Mouse (Mus musculus): ENCODE results near the gene Slc24a3. TPM values are rescaled to one million over a fixed set of nuclear protein-coding genes. Genes with fewer than 3 reads are reported as not detected.

Slc24a3 gene
- polyA plus RNA-seq, 1 experiment from 2014 or later = 0.81 TPM

- ATAC-seq (ENCODE audit: low read depth) = no peak
- no peak overlapping the region for H3K4me3 ChIP-seq (replicated peaks)
- no peak overlapping the region for H3K27ac ChIP-seq
- no peak overlapping the region for H3K4me2 ChIP-seq
- no peak overlapping the region for H3K9ac ChIP-seq
- no peak for DNase-seq
- no peaks in the 10 kb centered on the region for H3K4me1 ChIP-seq (replicated peaks)
- H3K9me3 ChIP-seq (replicated peaks) = no peaks in the 10 kb centered on the region
- 73% methylated on average over 1 of the region's 1 CpGs for WGBS (ENCODE audit: insufficient replicate concordance)
- no peaks in the 10 kb centered on the region for H3K36me3 ChIP-seq
- no peaks in the 10 kb centered on the region for H3K27me3 ChIP-seq
Measured at GRCm38 (mm10) chr2:145288501-145288900, 120.9 kb downstream of the Slc24a3 start.

DNA sequence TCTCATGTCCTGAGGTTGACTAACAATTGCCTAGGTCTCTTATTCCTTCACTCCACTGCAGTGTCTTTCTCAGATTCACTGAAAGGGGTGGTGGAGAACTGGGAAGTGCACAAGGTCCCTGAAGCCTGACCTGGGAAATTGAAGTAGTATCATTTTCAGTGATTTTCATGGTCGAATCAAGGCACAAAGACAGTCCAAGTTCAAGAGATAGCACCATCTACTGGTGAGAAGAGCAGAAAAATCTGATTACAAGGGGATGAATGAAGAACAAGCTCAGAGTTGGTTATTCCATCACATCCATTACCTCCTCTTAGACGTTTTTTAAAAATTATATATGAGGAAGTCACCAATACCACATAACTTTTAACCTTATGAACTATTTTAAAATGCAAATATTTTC, 123.9 kb downstream of the Slc24a3 start:
- no peak for ATAC-seq (ENCODE audit: low read depth)
- no peaks in the 10 kb centered on the region for H3K9me3 ChIP-seq (replicated peaks)

DNA sequence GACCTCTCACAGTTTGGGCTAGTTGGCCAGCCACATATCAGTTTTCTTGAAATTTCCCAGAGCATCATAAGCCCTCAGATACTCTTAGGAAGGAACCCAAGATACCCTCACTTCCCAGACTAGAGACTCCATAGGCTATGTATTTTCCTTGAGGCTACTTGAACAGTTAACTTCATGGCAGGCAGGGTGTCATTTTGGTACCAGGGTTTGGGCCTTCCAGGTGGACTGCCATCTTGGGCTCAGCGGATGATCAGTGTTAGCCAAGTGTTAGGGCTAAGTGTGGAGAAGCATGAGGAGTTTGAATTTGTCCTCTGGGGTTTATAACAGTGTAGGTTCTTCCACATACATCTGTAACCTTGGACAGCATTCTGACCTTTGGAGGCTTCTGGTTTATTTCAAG, 124.6 kb downstream of the Slc24a3 start:
- ATAC-seq (ENCODE audit: low read depth) (no peak), DNase-seq (no peak)
- no peak overlapping the region for H3K27ac ChIP-seq
- no peak overlapping the region for H3K4me2 ChIP-seq
- WGBS (ENCODE audit: insufficient replicate concordance) = 85% methylated on average over 1 of the region's 1 CpGs
- H3K9me3 ChIP-seq (replicated peaks) = no peaks in the 10 kb centered on the region
- no peaks in the 10 kb centered on the region for H3K27me3 ChIP-seq
- H3K4me1 ChIP-seq (replicated peaks) = no peaks in the 10 kb centered on the region
- H3K4me3 ChIP-seq (replicated peaks) = no peak overlapping the region
- no peaks in the 10 kb centered on the region for H3K36me3 ChIP-seq
- no peak overlapping the region for H3K9ac ChIP-seq

More for the DNA sequence above, 123.9 kb downstream of the Slc24a3 start:
- DNase-seq = no peak
- 11% methylated on average over 2 of the region's 2 CpGs for WGBS (ENCODE audit: insufficient replicate concordance)
- Histone ChIP-seq H3K4me3 (replicated peaks) (no peak overlapping the region), H3K27me3 (no peaks in the 10 kb centered on the region), H3K4me1 (replicated peaks) (no peaks in the 10 kb centered on the region), H3K27ac (no peak overlapping the region), H3K4me2 (no peak overlapping the region), H3K36me3 (no peaks in the 10 kb centered on the region), H3K9ac (no peak overlapping the region)

GRCm38 (mm10) chr2:145292816-145293215, 125.3 kb downstream of the Slc24a3 start:
- no peaks in the 10 kb centered on the region for H3K9me3 ChIP-seq (replicated peaks)
- H3K27me3 ChIP-seq = no peaks in the 10 kb centered on the region
- no peak for ATAC-seq (ENCODE audit: low read depth)
- WGBS (ENCODE audit: insufficient replicate concordance) = 33% methylated on average over 1 of the region's 1 CpGs
- no peaks in the 10 kb centered on the region for H3K4me1 ChIP-seq (replicated peaks)
- H3K4me3 ChIP-seq (replicated peaks) = no peak overlapping the region
- H3K9ac ChIP-seq = no peak overlapping the region
- no peak overlapping the region for H3K4me2 ChIP-seq
- no peak for DNase-seq
- H3K36me3 ChIP-seq = no peaks in the 10 kb centered on the region
- H3K27ac ChIP-seq = no peak overlapping the region

DNA sequence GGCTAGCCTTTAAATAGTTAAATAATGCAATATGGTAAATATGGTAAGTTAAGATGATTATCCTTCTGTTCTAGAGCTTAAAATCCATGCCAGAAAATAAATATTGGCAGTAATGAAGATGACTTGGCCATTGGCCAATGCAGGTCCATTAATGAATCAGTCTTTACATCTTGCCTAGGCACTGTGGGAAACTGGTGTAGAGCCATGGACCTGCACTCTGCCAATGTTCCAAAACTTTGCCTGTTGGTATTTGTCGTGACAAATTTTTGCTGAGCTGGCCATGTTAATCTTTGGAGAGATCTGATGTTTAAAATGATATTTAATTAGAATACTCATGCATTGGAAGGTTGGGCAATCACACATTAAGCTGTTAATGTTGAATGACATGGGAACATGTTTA, 129.4 kb downstream of the Slc24a3 start:
- ATAC-seq (ENCODE audit: low read depth) = no peak
- Histone ChIP-seq H3K36me3 (no peaks in the 10 kb centered on the region), H3K4me2 (no peak overlapping the region), H3K27ac (no peak overlapping the region), H3K4me1 (replicated peaks) (peaks cover 13% of the 10 kb centered on the region), H3K9ac (no peak overlapping the region), H3K9me3 (replicated peaks) (no peaks in the 10 kb centered on the region), H3K4me3 (replicated peaks) (no peak overlapping the region), H3K27me3 (no peaks in the 10 kb centered on the region)
- DNase-seq = no peak
- WGBS (ENCODE audit: insufficient replicate concordance) = 62% methylated on average over 1 of the region's 1 CpGs

DNA sequence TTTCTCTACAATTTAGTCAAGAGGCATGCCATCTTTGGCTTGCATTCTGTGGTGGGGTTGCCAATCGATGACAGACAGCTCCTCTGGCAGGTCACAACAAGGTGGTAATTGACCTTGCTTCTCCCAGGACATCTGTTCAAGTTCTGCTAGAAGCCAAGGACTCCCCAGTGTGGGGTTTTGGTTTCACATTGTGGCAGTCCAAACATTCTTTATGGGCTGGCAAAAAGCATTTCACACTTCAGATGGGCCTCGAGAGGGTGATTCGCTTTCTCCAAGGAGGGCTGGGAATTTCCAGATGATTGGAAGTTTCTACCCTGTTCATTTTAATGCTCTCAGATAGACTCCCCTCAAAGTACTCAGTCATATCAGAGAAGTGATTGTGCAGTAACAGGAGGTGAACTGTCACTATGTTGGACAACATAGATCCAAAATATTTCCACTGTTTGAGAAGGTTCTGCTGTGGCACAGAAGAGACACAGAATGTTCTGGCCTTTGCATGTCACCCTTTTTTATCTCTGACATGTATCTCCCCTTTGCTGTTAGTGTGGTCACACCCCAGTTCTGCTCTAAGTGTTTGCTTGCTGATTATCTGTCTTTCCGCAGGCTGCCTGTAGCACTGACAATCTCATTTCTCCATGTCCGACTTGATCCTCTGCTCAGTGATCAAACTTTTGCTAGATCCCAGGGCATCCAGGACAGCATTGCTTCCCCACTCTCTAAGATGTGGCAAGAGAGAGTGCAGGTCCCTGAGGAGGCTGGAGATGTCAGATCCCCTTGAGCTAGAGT, 132.6 kb downstream of the Slc24a3 start:
- no peak overlapping the region for H3K4me2 ChIP-seq
- ATAC-seq (ENCODE audit: low read depth) = peak; percentile 84
- 48% methylated on average over 5 of the region's 5 CpGs for WGBS (ENCODE audit: insufficient replicate concordance)
- peak; percentile 4 for DNase-seq
- H3K36me3 ChIP-seq = no peaks in the 10 kb centered on the region
- H3K27me3 ChIP-seq = no peaks in the 10 kb centered on the region
- no peaks in the 10 kb centered on the region for H3K9me3 ChIP-seq (replicated peaks)
- no peak overlapping the region for H3K4me3 ChIP-seq (replicated peaks)
- H3K4me1 ChIP-seq (replicated peaks) = peaks cover 13% of the 10 kb centered on the region
- H3K27ac ChIP-seq = no peak overlapping the region
- no peak overlapping the region for H3K9ac ChIP-seq

DNA sequence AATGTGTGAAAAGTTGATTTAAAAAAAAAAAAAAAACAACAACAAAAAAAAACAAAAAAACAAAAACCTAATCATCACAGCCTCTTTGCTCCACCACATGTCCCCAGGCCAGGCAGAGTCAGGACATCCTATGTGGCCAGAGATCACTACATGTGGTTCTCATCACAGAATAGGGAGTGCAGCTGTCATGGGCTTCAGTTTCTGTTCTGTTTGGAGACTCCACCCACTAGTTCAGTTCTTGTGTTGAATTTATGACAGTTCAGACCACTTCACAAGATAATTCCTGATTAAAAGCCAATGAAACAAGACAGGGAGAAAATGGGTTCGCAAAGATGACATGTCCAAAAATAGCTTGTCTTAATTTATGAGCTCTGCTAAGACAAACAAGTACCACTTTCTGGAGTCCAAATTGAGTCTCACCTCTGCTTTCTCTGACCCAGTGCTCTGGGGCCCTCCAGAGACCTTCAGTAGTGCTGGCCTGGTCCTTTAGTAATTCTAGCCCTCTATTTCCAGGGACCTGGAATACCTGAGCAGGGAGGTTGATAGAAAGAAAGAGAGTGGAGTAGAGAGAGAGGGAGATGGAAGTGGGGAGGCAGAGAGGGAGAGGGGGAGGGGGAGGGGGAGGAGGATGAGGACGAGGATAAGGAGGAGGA, 139.8 kb downstream of the Slc24a3 start:
- DNase-seq (no peak), ATAC-seq (ENCODE audit: low read depth) (no peak)
- Histone ChIP-seq H3K9ac (no peak overlapping the region), H3K9me3 (replicated peaks) (no peaks in the 10 kb centered on the region), H3K36me3 (no peaks in the 10 kb centered on the region), H3K27me3 (no peaks in the 10 kb centered on the region), H3K4me2 (no peak overlapping the region), H3K4me3 (replicated peaks) (no peak overlapping the region), H3K27ac (no peak overlapping the region), H3K4me1 (replicated peaks) (no peaks in the 10 kb centered on the region)
- WGBS (ENCODE audit: insufficient replicate concordance) = 50% methylated on average over 2 of the region's 2 CpGs

- Histone ChIP-seq H3K4me3 (replicated peaks) (no peak overlapping the region), H3K36me3 (no peaks in the 10 kb centered on the region), H3K9me3 (replicated peaks) (no peaks in the 10 kb centered on the region), H3K4me2 (no peak overlapping the region), H3K27ac (no peak overlapping the region), H3K27me3 (no peaks in the 10 kb centered on the region), H3K4me1 (replicated peaks) (no peaks in the 10 kb centered on the region), H3K9ac (no peak overlapping the region)
- no peak for DNase-seq
- WGBS (ENCODE audit: insufficient replicate concordance) = 50% methylated on average over 2 of the region's 2 CpGs
- no peak for ATAC-seq (ENCODE audit: low read depth)
Measured at GRCm38 (mm10) chr2:145318916-145319315, 151.4 kb downstream of the Slc24a3 start.

GRCm38 (mm10) chr2:145321287-145321686, 153.7 kb downstream of the Slc24a3 start:
- ATAC-seq (ENCODE audit: low read depth) = no peak
- H3K27me3 ChIP-seq = no peaks in the 10 kb centered on the region
- 68% methylated on average over 3 of the region's 3 CpGs for WGBS (ENCODE audit: insufficient replicate concordance)
- H3K36me3 ChIP-seq = no peaks in the 10 kb centered on the region
- no peaks in the 10 kb centered on the region for H3K4me1 ChIP-seq (replicated peaks)
- no peak overlapping the region for H3K4me2 ChIP-seq
- no peak for DNase-seq
- no peaks in the 10 kb centered on the region for H3K9me3 ChIP-seq (replicated peaks)
- H3K9ac ChIP-seq = no peak overlapping the region
- no peak overlapping the region for H3K27ac ChIP-seq
- no peak overlapping the region for H3K4me3 ChIP-seq (replicated peaks)

GRCm38 (mm10) chr2:145321755-145322154, 154.2 kb downstream of the Slc24a3 start:
- Histone ChIP-seq H3K9ac (no peak overlapping the region), H3K27me3 (no peaks in the 10 kb centered on the region), H3K4me3 (replicated peaks) (no peak overlapping the region), H3K27ac (no peak overlapping the region), H3K9me3 (replicated peaks) (no peaks in the 10 kb centered on the region), H3K4me2 (no peak overlapping the region), H3K4me1 (replicated peaks) (no peaks in the 10 kb centered on the region), H3K36me3 (no peaks in the 10 kb centered on the region)
- ATAC-seq (ENCODE audit: low read depth) (no peak), DNase-seq (no peak)

GRCm38 (mm10) chr2:145324477-145324876, 156.9 kb downstream of the Slc24a3 start:
- Histone ChIP-seq H3K4me2 (no peak overlapping the region), H3K27ac (no peak overlapping the region), H3K9me3 (replicated peaks) (no peaks in the 10 kb centered on the region), H3K9ac (no peak overlapping the region), H3K36me3 (no peaks in the 10 kb centered on the region), H3K27me3 (no peaks in the 10 kb centered on the region), H3K4me1 (replicated peaks) (no peaks in the 10 kb centered on the region), H3K4me3 (replicated peaks) (no peak overlapping the region)
- no peak for DNase-seq
- no peak for ATAC-seq (ENCODE audit: low read depth)
- 50% methylated on average over 3 of the region's 3 CpGs for WGBS (ENCODE audit: insufficient replicate concordance)

GRCm38 (mm10) chr2:145325852-145326251, 158.3 kb downstream of the Slc24a3 start:
- DNase-seq = no peak
- no peaks in the 10 kb centered on the region for H3K4me1 ChIP-seq (replicated peaks)
- H3K4me3 ChIP-seq (replicated peaks) = no peak overlapping the region
- no peak for ATAC-seq (ENCODE audit: low read depth)
- no peaks in the 10 kb centered on the region for H3K9me3 ChIP-seq (replicated peaks)
- H3K27ac ChIP-seq = no peak overlapping the region
- 67% methylated on average over 4 of the region's 4 CpGs for WGBS (ENCODE audit: insufficient replicate concordance)
- H3K9ac ChIP-seq = no peak overlapping the region
- H3K27me3 ChIP-seq = no peaks in the 10 kb centered on the region
- no peak overlapping the region for H3K4me2 ChIP-seq
- no peaks in the 10 kb centered on the region for H3K36me3 ChIP-seq
